Mouse (Mus musculus): ENCODE data around the gene Vkorc1l1.

DNA sequence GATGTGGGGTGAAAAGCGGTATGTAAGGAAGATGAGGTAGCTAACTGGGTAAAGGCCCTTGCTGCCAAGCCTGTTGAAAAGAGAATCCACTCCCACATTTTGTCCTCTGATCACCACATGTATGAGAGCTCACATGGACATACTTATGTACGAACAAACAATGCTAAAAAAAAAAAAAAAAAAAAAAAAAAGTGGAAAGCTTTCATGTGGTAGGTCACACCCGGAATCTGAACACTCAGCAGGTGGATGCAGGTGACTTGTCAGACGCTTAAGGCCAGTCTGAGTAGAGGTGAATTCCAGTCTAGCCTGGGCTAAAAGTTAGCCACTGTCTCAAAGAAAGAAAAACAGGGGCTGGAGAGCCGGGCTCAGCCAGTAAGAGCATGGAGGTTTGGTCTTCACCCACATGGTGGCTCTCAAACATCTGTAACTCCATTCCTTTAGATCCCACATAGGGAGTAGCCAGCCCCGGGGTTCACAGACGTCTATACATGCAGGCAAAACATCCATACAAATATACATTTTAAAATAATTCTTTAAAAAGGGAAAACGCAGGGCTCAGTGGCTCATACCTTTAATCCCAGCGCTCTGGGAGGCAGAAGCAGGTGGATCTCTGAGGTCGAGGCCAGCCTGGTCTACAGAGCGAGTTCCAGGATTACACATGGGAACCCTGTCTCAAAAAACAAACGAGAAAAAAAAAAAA lies 81.4 kb downstream of the Vkorc1l1 start:
- TF ChIP-seq CTCF (IDR thresholded peaks at IDR 0.05; ENCODE audit: low read depth, low read length): no peak
- TF ChIP-seq TAL1 (conservative IDR thresholded peaks at IDR 0.05; ENCODE audit: low read depth, low read length): no peak
- no peak for TF ChIP-seq POLR2AphosphoS5 (IDR thresholded peaks at IDR 0.05; ENCODE audit: insufficient replicate concordance, low read depth, low read length)

Measured in G1E (cell line).